Mouse (Mus musculus): ENCODE measurements at regions not wholly inside any gene's neighbourhood (a gene's known extent, or its start where the extent isn't known, plus 50 kb on each side); places are given as distances from the start of the nearest gene placed in this dataset.

DNA sequence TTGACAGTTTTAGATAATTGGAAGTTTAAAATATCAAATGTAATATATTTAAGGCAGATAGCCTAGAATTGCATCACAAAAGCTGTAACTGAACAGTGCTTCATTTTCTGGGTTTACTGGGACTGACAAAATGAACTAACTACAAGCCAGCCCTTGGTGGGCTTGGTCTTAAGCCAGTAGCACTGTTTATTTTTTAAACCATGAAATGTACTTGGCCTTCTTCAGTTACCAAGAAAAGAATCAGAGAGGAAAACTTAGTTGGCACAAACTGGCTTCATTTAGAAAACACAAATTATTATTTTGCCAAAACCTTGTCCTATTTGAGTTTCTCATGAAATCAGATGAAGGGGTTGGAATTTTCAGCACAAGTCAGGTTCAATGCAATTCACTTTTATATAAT lies 989.8 kb upstream of the Zeb2 start:
- DNase-seq = no peak

DNA sequence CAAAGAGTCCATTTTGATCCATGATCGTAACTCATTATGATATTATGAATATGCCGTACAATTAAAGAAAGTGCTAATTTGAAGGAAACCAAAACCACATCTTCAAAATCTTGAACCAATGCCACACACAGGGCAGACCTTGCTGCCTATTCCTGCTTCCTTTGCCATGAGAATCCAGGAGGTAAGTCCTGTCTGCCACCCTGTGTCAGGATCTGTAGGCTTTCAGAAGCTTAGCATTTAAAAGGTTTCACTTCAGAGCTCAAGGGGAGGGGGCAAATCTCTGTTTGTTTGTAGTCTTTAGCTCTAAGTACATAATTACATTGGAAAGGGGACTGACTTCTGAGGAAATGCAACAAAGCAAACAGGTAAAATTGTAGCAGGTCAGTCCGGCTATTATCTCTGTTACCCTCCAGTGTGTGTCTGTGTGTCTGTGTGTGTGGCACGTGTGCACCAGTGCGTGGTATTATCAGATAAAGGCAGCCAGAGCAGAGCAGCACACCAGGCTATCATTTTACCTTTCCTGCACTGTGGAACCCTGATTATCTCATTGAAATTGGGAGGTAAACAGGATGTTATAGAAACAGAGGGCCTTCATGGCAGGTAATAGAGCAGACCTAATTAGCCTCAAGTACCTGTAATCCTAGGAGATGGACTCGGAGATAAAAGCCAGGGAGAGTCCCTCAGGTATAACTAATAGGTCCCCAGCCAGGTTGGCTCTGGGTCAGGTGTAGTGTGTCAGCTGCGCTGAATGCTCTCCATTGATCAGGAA lies 948.0 kb upstream of the Zeb2 start:
- DNase-seq = peak in 1 of 2 experiments; percentile 5

DNA sequence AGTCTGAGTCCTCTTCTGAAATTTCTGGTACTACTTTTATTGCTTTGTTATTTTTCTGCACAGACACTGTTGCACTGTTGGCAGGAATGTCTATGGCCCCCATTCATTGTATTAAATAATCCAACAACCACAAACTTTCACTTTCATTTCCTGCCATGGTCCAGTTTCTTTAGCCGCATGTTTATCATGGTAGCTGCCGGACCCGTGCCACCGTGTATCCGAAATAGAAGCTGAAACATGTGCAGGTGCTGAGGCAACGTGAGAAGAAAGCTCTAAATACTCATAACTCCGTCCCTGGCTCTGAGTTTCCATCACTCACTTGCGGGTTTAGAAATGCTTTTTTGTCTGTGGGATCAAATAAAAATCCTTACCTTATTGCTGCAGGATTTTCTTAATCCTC lies 938.5 kb upstream of the Zeb2 start:
- no peak for DNase-seq

DNA sequence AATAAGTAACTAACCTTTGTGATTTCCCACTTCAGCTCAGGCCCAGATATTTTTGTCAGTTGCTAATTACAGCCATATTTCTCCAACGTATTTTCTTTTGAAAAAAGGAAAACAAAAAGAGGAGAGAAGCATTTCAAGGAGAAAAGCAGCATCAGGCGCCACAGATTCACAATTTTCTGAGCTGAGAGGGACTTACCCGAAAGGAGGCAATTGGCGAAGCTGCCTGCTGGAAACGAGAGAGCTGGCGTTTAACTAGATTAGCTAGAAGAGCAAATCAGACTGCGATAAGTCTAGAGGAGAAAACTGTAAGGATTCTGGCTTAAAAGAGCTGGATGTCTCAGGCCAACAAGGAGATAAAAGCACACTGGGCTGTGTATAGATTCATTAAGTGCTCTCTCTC lies 937.7 kb upstream of the Zeb2 start:
- no peak for DNase-seq

DNA sequence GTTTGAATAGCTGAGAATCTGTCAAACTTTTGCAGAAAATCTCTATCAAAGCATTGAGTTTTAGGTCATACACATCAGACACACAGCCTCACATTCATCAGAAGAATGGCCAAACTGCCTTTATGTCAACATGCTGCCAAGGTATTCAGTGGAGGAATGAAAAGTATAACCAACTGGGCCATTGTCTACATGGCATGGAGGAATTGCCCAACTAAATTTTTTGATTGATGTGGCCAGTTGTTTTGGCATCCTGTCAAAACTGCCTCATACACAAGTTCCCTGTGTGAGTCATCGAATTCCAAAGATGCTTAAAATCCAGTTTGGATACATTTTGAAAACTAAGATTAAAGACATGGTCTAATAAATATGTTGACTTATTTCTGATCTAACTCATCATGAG lies 904.7 kb upstream of the Zeb2 start:
- DNase-seq = no peak

DNA sequence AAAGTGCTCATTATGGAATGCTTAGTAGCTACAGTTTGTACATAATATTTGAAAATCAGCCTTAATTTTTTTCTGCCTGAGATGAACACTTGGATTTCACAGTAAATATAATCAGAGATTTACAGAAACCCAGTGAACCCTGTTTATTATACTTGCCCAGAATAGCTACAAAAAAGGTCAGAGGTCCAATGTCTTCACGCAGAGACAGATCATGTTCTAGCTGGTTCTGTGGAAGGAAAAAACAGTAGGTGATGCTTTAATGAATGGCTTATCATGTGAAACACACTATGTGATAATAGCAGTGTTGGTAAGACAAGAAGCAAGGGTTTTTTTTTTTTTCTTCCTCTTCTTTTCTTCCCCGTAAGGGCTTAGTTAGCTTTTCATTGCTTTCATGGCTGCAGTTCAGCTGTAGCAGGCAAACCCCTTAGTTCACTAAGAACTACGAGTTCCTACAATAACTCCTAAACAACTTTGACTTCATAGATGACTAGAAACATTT lies 896.6 kb upstream of the Zeb2 start:
- no peak for DNase-seq

DNA sequence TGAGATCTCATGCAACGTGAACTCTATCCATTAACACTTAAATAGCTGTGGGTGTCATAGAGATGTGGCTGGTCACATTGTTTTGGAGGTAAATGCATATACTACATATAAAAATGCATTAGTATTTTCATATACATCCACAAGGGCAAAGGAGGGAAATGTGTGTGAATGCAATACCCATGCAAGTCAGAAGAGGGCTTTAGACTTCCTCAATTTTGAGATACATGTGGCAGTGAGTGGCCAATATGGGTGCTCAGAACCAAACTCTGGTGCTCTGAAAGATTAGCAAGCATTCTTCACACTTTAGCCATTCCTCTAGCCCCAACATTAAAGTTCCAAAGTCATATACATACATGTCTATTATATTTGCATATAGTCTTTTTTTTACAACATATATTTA lies 895.5 kb upstream of the Zeb2 start:
- DNase-seq = no peak

DNA sequence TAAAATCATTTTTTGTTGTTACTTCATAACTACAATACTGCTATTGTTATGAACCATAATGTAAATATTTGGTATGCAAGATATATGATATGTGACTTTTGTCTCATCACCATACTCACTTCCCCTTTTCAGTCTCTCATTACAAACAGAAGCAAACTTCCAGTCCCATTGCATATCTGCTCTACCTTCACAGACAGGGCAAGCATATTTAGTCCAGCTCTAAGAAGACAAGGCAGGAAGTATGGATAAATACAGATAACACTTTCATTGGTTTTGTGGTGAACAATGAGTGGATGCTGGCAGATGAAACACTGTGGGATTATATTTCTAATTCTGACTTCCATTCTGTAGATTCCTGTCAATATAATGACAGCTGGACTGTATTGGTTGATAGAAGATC lies 858.0 kb upstream of the Zeb2 start:
- DNase-seq = no peak

DNA sequence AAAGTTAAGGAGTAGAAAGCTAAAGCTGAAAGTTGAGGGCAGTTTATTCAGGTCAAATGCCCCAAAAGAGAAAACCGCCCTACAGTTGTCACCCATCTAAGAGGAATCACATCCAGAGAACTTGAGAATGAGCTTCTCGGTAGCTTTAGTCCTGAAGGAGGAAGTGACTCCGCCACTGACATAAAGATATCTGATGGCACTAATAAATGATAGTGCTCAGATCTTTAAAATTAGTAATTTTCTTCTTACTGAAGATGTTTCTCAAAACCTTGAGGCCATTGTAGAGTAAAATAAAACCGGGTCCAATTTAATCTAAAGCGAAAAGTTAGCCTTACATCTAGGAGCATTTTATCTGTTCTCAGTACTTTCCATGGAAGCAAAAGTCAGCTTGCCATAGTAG lies 851.4 kb upstream of the Zeb2 start:
- no peak for DNase-seq

DNA sequence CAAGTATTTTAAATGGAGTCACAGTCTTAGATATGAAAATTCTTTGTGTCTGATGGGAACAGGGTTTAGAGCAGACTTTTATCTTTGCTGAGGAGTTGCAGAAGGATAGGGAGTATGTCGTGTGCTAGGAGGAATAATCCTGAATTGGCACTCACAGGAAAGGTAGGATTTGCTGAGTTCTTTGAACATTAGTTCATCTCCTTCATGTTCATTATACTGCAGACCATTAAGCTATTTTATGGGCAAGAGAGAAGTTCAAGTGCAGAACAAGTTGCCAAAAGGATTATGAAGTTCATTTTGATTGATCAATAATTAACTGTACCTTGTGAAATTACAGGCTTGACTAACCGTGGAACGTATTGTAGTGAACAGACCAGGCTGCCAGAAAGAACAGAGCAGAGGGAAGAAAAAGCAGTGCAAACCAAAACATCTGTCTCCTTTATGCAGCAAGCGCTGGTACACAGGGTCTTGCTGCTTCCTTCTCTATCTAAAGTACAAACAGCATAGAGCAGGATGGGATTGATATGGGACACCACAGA lies 839.7 kb upstream of the Zeb2 start:
- DNase-seq = peak in 1 of 2 experiments; percentile 1

DNA sequence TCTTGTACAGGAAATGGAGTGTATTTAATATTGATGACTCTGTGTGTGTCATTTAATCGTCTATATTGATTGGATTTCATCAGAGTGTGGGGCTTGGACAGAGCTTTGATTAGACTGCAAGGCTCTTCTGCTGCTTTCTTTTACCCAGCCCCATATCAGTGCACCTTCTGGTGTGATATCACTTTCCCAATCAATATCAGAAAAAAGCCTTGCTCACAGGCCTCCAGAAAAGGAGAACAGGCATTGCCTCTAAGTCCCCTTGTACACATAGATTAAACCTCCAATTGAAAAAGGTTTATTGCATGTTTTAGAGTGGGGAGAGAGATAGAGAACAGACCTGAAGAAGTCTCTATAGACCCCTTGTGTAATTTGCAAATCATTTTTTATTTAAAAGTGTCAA lies 831.6 kb upstream of the Zeb2 start:
- DNase-seq = no peak

DNA sequence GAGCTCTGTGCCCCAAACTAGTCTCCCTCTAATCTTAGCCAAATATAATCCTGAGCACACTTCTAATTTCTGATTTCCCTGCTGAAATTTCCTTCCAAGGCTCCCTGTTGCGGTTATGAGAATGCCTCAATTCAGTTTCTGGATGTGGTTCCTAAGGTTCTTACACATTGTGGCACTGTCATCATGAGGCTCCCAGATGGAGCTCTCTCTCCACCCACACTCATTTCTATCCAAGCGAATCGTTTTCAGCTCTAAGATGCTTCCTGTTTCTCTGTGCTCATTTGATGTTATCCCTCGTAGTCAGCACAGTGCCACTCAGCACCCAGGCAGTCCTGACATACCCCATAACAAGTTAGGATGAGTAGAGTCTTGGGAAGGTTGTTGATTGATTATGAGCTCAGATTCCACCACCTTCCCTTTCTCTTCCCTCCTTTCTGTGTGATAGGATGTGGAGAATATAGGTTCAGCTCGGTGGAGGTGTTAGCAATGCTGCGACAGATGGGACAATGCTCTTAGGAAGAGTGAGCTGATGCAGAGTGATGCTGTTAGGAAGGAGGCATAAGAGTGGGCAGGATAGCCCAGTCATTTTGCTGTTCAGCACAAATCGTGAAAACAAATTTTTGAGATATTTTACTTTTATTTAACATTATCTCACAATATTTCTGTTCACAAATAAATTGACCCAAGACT lies 808.7 kb upstream of the Zeb2 start:
- DNase-seq = no peak

DNA sequence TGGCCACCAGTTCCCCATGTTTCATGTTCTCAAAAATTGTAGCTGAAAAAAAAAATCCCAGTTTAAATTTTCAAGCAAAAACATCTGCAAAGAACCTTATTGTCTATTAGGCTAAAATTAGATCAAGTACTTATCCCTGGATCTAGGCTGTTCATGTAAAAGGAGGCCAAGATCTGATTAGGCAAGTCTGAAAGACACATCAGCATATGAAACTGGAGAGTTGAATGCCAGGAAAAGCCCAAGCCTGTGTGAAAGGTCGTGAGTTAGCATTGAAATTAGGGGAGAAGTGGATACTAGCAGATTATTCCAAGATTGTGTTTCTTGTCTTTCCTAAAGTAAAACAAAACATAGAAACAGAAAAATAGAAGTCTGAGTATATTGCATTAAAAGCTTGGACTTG lies 791.7 kb upstream of the Zeb2 start:
- DNase-seq = no peak

DNA sequence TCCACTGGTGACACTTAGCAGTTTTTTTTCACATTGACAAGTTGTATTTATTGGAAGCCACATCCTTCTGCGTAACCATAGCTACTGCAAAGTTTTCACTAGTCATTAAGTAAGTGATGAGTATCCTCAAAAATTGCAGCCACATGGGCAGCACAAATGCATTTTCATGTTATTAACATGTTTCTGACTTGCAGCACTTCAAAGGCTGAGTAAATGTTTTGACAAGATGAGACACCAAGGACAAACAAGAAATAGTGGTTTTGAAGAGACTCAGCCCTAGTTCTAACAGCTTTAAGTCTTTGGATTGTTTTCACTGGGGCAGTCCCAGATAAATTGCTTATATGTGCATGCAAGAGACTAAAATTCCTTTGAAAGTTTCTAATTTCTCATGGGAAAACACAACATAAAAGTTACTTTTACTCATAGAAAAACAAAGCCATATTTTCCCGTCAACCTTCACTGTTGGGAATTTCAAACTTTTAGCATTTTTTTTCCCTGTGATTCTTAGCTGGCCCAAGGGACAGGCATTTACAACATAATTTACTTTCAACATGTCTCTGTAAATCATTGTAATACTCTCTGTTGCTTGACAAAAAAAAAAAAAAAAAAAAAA lies 787.5 kb upstream of the Zeb2 start:
- DNase-seq = peak in 1 of 2 experiments; percentile 10

DNA sequence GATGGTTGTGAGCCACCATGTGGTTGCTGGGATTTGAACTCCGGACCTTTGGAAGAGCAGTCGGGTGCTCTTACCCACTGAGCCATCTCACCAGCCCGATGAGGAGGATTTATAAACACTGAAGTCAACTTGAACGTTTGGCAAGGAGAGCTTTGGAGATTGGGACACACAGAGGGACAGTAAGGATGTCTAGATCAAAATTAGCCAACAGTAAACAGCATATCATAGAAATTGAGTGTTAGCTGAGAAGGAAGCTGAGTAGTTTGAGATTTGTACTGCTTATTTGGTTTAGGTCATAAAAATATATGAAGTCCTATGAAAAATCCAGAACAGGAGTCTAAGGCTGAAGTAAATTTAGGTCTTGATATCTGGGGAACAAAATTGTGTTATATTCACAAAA lies 786.9 kb upstream of the Zeb2 start:
- DNase-seq = no peak

DNA sequence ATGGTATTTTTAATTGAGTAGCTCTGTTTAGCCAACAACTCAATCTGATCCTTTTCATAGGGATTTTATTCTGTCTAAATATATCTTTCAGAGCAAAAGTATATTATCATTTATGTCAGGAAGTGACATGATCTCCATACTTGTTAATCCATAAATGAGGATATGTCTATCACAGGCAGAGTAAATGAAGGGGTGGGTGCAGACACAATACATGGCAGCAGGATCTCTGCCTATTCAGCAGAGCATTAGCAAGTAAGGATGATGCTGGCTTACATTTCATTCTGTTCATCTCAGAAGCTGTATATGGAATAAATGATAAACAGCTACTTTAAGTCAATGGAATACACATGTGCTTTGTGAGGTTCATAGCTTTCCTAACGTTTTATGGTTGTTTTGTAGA lies 786.2 kb upstream of the Zeb2 start:
- no peak for DNase-seq

DNA sequence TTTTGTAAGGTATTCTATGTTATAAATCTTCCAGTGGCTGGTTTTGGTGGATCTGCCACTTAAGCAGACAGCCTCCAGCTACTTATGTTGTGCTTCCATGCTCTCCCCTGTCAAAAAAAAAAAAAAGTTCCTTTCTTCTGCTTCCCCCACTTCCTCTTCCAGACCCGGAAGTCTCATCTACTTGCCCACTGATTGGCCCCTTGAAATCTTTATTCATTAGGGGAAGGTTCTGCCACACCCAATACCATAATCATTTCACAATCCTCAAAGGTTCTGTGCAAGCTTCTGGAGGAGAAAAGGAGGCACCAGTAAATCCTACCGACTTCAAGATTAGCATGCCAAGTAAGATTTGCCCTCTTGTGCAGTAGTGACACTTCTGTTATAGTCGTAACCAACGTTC lies 784.7 kb upstream of the Zeb2 start:
- DNase-seq = no peak

DNA sequence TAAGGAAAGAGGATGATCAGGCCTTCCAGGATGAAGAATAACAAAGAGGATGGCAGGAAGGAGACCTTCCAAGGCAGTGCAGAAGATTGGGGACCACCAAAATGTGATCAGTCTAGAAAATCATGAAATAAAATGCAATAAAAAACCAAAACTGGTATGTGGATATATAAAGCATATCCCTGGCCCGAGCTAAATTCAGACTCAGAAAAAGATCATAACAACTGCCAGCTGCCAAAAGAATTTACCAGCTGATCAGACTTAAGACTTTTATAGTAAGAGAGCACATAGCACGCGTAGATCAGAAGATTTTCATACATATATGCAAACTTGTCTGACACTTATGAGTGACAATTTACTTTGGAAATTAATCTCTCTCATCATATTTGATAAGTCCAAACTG lies 767.5 kb upstream of the Zeb2 start:
- DNase-seq = no peak

DNA sequence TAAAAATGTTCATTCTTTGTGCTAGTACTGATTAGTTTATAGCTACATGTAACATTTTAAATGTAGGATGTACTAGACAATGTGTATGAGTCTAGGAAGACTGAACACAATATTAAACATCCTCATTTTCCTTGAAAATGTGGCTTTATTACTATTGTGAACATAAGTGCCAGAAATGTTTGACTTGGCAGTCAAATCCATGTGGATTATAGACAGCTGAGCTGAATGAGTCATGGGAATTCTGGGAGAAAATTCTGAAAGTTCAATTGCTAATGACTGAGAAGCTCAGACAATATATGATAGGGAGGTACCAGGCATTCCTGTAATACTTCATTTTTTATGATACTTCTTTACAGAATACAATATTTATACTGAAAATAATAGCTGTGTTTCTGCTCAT lies 761.5 kb upstream of the Zeb2 start:
- DNase-seq = no peak

DNA sequence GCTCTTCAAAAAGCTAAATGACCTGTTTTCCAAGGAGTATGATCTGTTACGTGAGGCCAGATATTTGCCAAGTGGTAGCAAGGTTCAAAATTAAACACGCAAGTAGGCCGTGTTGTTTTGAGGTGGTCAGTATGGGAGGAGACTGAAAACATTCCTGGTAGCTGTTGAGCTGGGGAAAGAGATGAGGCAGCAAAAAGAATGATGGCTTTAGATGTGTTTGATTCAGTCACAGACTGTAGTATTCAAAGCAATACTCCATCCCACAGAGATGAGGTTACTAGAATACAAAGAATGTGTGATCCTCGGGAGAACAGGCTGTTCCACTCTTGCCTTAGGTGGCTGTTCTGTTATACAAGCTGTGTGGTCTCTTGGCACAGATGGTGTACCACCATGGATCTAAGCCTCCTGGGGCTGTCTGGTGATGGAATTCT lies 742.7 kb upstream of the Zeb2 start:
- peak in 1 of 2 experiments; percentile 1 for DNase-seq

DNA sequence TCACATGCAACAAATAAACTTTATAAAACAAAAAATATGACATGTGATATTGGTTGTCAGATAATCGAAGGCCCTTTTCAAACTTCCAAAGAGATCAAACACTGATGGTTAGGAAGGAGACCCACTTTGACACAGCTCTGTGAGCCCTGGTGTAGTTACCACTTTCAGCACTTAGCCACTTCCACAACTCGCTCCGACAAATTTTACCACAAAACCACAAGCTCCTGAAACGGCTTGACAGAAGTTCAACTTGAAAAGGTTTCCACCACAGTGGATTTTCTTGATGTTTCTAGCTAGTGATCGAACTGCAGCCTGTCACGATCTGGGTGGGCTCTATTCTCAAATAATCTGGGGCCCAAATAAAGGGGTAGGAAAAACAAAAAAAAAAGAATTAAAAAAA lies 742.2 kb upstream of the Zeb2 start:
- no peak for DNase-seq

DNA sequence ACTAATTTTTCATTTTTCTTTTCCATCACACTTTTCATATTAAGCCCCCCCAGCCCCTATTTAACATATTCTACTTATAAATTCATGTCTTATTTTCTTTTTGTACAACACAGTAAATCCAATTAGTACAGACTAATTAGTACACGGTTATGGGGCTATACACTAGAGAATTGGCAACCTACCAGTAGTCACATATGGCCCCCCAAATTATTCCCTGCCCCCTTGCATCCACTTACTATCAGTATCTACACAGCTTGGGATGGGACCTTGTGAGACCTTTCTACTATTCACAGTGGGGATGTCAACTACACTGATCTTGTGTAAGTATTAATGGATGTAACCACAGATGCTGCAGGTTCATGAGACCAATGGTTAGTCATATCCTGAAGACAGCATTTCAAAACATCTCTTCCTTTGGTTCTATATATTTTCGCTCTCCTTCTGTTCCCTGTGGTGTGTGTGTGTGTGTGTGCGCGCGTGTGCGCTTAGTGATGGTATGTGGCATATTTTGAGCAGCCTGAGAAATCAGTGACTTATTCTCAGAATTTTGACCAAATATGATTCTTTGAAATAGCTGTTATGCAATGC lies 732.9 kb upstream of the Zeb2 start:
- no peak for DNase-seq

DNA sequence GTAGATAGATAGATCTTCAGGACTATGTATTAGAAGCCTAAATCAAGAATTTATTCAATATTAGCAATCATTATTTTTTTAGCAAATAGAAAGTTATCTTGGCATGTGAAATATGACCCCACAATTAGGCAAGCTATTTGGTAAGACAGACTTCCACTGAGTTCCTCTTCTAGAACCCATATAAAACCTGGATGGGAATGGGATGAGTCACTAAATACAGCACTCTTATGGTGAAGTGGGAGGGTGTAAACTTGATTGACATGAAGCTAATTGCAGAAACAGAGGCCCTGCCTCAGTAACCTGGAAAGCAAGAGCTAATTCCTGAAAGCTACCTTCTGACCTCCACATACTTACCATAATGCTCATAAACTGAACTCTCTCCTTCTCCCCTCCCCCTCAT lies 723.2 kb upstream of the Zeb2 start:
- no peak for DNase-seq

All from kidney, postnatal 4 days (tissue).